In genomic region chr5:136664497-136664896, GRCm38 (mm10) we compare ENCODE assay signal across 9 mouse cellular contexts. TPM values are rescaled to one million over a fixed set of nuclear protein-coding genes. Genes with fewer than 3 reads are reported as not detected.
DNase-seq lines count a peak whose midpoint lies in the region; ATAC-seq and TF ChIP-seq lines count a peak whose summit lies in the region.
"Had no signal": no experiment of that assay in that cellular context is flagged by ENCODE, and none has a peak within 500 bp of the region (broad histone marks: within the 10 kb centered on the region; RNA-seq: fewer than 3 reads in every experiment).

No protein-coding gene starts in this region.

- 6% methylated on average over 9 of the region's 9 CpGs for WGBS in forebrain, embryonic 10.5 days
- 5% methylated on average over 9 of the region's 9 CpGs for WGBS in forebrain, embryonic 12.5 days
- 6% methylated on average over 9 of the region's 9 CpGs for WGBS in midbrain, embryonic 13.5 days

- H3K4me1 ChIP-seq in forebrain, embryonic 10.5 days = no peaks in the 10 kb centered on the region
- no peaks in the 10 kb centered on the region for H3K4me1 ChIP-seq in forebrain, embryonic 12.5 days
- H3K4me1 ChIP-seq in midbrain, embryonic 13.5 days (replicated peaks) = no peaks in the 10 kb centered on the region; the same call in 1 of the 2 replicates

- intact Hi-C loops in heart, postnatal 36 days (cut with DNase I) = loop anchor here (1.0 to 5.0 kb wide), 5 partner anchors 93 to 464 kb away; no protein-coding TSS in a partner anchor
- intact Hi-C loops in left cerebral cortex, adult 2 months (cut with DNase I) = loop anchor here (1.0 to 2.0 kb wide), 3 partner anchors 95 to 406 kb away; no protein-coding TSS in a partner anchor

- H3K9ac ChIP-seq in forebrain, embryonic 12.5 days = no peak overlapping the region
- H3K9ac ChIP-seq in midbrain, embryonic 13.5 days (replicated peaks) = no peak overlapping the region

- H3K27me3 ChIP-seq in forebrain, embryonic 10.5 days (ENCODE audit: poor library complexity, severe bottlenecking) = no peaks in the 10 kb centered on the region
- peaks cover 20% of the 10 kb centered on the region; the same call in 1 of the 2 replicates for H3K27me3 ChIP-seq in forebrain, embryonic 12.5 days
- 0 out of 2 replicates have a peak, but pooled peaks cover 4% of the 10 kb centered on the region for H3K27me3 ChIP-seq in midbrain, embryonic 13.5 days

- H3K36me3 ChIP-seq in forebrain, embryonic 10.5 days (replicated peaks) = no peaks in the 10 kb centered on the region
- H3K36me3 ChIP-seq in forebrain, embryonic 12.5 days (replicated peaks) = no peaks in the 10 kb centered on the region
- H3K36me3 ChIP-seq in midbrain, embryonic 13.5 days = no peaks in the 10 kb centered on the region

- ATAC-seq in forebrain, embryonic 12.5 days (ENCODE audit: low FRiP score) = no peak
- peak; percentile 56; the same call in 1 of the 2 replicates for ATAC-seq in midbrain, embryonic 13.5 days

- TF ChIP-seq CTCF in left cerebral cortex, adult 2 months (IDR thresholded peaks at IDR 0.05) = peak; percentile 88

- H3K4me2 ChIP-seq in forebrain, embryonic 12.5 days = no peak overlapping the region
- no peak overlapping the region for H3K4me2 ChIP-seq in midbrain, embryonic 13.5 days (replicated peaks)

- peaks cover 3% of the 10 kb centered on the region; the same call in 1 of the 2 replicates for H3K9me3 ChIP-seq in forebrain, embryonic 10.5 days
- no peaks in the 10 kb centered on the region for H3K9me3 ChIP-seq in forebrain, embryonic 12.5 days
- H3K9me3 ChIP-seq in midbrain, embryonic 13.5 days = no peaks in the 10 kb centered on the region

- DNase-seq in forebrain, embryonic 10.5 days (ENCODE audit: extremely low spot score, low spot score) = peak; percentile 78
- DNase-seq in adrenal gland, adult 8-10 months = peak; percentile 67
- peak; percentile 68 for DNase-seq in embryo, embryonic 11.5 days (ENCODE audit: low read depth, low spot score)
- DNase-seq in heart, postnatal 36 days = peak; percentile 78 to 80
- peak; percentile 68 to 76 for DNase-seq in left cerebral cortex, adult 2 months (ENCODE audit: extremely low spot score in 1 of 2, low spot score in 2 of 2)
- DNase-seq in spleen, postnatal 14 days (ENCODE audit: low spot score in 2 of 2) = peak; percentile 50 to 71

- H3K27ac ChIP-seq in forebrain, embryonic 10.5 days = no peak overlapping the region
- no peak overlapping the region for H3K27ac ChIP-seq in forebrain, embryonic 12.5 days
- no peak overlapping the region for H3K27ac ChIP-seq in left cerebral cortex, adult 2 months
- H3K27ac ChIP-seq in midbrain, embryonic 13.5 days = no peak overlapping the region

- no peak overlapping the region for H3K4me3 ChIP-seq in forebrain, embryonic 10.5 days
- H3K4me3 ChIP-seq in forebrain, embryonic 12.5 days (replicated peaks) = no peak overlapping the region
- no peak overlapping the region for H3K4me3 ChIP-seq in left cerebral cortex, adult 2 months
- no peak overlapping the region for H3K4me3 ChIP-seq in midbrain, embryonic 13.5 days (replicated peaks)

RNA-seq across cellular contexts. Expression of gene Myl10, which starts 28.4 kb away (rescaled TPM):
- not detected in 2 replicates for polyA plus RNA-seq in forebrain, embryonic 10.5 days (2016; fragmentation: Nextera tagmentation; extraction: Ambion mirVana)
- not detected in 2 replicates for polyA plus RNA-seq in forebrain, embryonic 12.5 days (2016; fragmentation: Nextera tagmentation; extraction: Ambion mirVana)
- not detected for total RNA-seq in adrenal gland, adult 8-10 months (2022)
- total RNA-seq in heart, postnatal 36 days (2021) = not detected
- not detected for total RNA-seq in left cerebral cortex, adult 2 months (2021)
- not detected in 2 replicates for polyA plus RNA-seq in midbrain, embryonic 13.5 days (2015; fragmentation: Nextera tagmentation; extraction: Ambion mirVana)
- polyA plus RNA-seq: neural tube, embryonic 14.5 days had no signal
